Mouse (Mus musculus) thymus, adult 2 months (tissue): ENCODE measurements around the gene Gm30191. TPM values are rescaled to one million over a fixed set of nuclear protein-coding genes. Genes with fewer than 3 reads are reported as not detected.
"Not testable (repeated sequence)": the region's sequence is repeated elsewhere in the genome, so short reads cannot be mapped to it uniquely, and the experiment has no call there.

Experiments
- DNase-seq: peaks from one replicate; pipeline ENCODE4 v3.0.0; 2021
- H3K27ac ChIP-seq: fragments of 200-500 bp; 2 replicates; pipeline ENCODE4 v1.5.1; 2012; ENCODE audit warnings: low read length, control low read depth; ENCODE audit not compliant: control insufficient read depth, insufficient read depth
- H3K27me3 ChIP-seq: fragments of 200-500 bp; 2 replicates; pipeline ENCODE4 v1.6.1; 2012; ENCODE audit warnings: mild to moderate bottlenecking, low read length, moderate library complexity, mixed read lengths; ENCODE audit not compliant: control insufficient read depth, insufficient read depth
- H3K36me3 ChIP-seq: fragments of 200-500 bp; 2 replicates; pipeline ENCODE4 v1.6.1; 2012; ENCODE audit warnings: mild to moderate bottlenecking, low read length, moderate library complexity; ENCODE audit not compliant: control insufficient read depth, insufficient read depth
- H3K4me1 ChIP-seq: fragments of 200-500 bp; replicated peaks from 2 replicates; pipeline ENCODE4 v1.6.1; 2012; ENCODE audit warnings: low read length; ENCODE audit not compliant: control insufficient read depth, insufficient read depth
- H3K4me3 ChIP-seq: fragments of 200-500 bp; 2 replicates; pipeline ENCODE4 v1.5.1; 2012; ENCODE audit warnings: mild to moderate bottlenecking, low read length, control low read depth, moderate library complexity; ENCODE audit not compliant: control insufficient read depth, insufficient read depth
- CTCF ChIP-seq: fragments of 200-500 bp; IDR thresholded peaks from 2 replicates; pipeline ENCODE4 v1.5.1; 2012; ENCODE audit warnings: mild to moderate bottlenecking, control low read depth, low read length, moderate library complexity, borderline replicate concordance; ENCODE audit not compliant: control insufficient read depth, poor library complexity, insufficient read depth; ENCODE audit errors: extremely low read depth
- POLR2A ChIP-seq: fragments of 200-500 bp; IDR thresholded peaks from 2 replicates; pipeline ENCODE4 v1.6.1; 2012; ENCODE audit warnings: mild to moderate bottlenecking, low read length, control low read depth, moderate library complexity; ENCODE audit not compliant: control insufficient read depth, poor library complexity, insufficient read depth; ENCODE audit errors: extremely low read depth
- WGBS: fragments of 180-500 bp; shearing (Covaris S2); methylation state at CpG from one replicate; pipeline ENCODE4 v1.1.7; 2018; 5-methylcytosine and 5-hydroxymethylcytosine counted together
- polyA plus RNA-seq: library from polyadenylated mRNA; depleted of rRNA; stranded (reverse); fragments of >200 nt; gene quantifications from 2 replicates; pipeline ENCODE4 v1.2.3, GENCODE M21; 2012

The Gm30191 gene
- polyA plus RNA-seq, 1 experiment: not detected

GRCm38 (mm10) chr4:134257198-134258009 is 10.7 kb downstream of the Gm30191 start:
- peaks cover 31% of the 10 kb centered on the region for H3K4me1 ChIP-seq
- no peak overlapping the region for H3K4me3 ChIP-seq
- DNase-seq: no peak
- H3K36me3 ChIP-seq: no peaks in the 10 kb centered on the region
- TF ChIP-seq POLR2A (no peak), CTCF (no peak)
- WGBS: 72% methylated on average over 11 of the region's 11 CpGs
- no peaks in the 10 kb centered on the region; the same call in 1 of the 2 replicates for H3K27me3 ChIP-seq
- H3K27ac ChIP-seq: no peak overlapping the region

- peak; percentile 26 for DNase-seq
- Histone ChIP-seq H3K27ac (peak overlapping the region; percentile 12; the same call in 1 of the 2 replicates), H3K36me3 (no peaks in the 10 kb centered on the region), H3K4me3 (no peak overlapping the region), H3K4me1 (peaks cover 31% of the 10 kb centered on the region), H3K27me3 (no peaks in the 10 kb centered on the region)
- WGBS: 22% methylated on average over 11 of the region's 11 CpGs
- TF ChIP-seq POLR2A (no peak), CTCF (no peak)
Measured at GRCm38 (mm10) chr4:134258354-134258753, 11.6 kb downstream of the Gm30191 start.

GRCm38 (mm10) chr4:134263191-134263590 is 16.5 kb downstream of the Gm30191 start:
- WGBS: 46% methylated on average over 6 of the region's 6 CpGs
- H3K27me3 ChIP-seq: no peaks in the 10 kb centered on the region
- H3K36me3 ChIP-seq: no peaks in the 10 kb centered on the region
- peaks cover 3% of the 10 kb centered on the region for H3K4me1 ChIP-seq
- H3K27ac ChIP-seq: no peak overlapping the region
- TF ChIP-seq POLR2A (no peak), CTCF (peak; percentile 68; the same call in 1 of the 2 replicates)
- DNase-seq: peak; percentile 48
- H3K4me3 ChIP-seq: no peak overlapping the region

DNA sequence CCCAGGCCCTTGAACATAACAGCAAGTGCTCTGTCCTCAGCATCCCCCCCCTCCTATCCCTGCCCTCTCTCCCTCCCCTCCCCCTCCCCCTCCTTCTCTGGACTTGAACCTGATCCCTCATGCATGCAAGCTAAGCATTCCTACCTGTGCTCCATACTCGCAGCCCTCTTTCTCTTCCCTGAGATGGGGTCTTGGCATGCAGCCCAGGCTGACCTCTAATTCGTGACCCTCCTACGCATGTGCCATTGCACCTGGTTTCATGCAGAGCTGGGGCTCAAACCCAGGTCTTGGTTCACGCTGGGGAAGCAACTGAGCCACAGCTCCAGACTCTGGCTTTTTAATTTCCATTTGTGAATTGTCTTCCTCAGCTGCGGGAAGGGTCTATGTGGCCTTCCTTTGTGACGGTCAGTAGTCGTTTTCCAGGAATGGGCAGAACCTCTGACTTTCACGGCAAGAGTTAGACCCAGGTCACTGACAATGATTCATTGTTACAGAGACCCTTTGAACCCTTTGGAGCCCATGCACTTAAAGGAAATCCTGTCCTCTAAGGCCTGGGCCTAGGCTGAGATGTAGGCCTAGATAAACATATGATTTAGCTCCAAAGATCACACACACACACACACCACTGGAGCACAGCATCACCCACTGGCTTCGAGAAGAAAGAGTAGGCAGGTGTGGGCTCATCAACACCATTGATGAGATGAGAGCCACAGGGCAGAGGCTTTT is 19.3 kb downstream of the Gm30191 start:
- Histone ChIP-seq H3K27ac (no peak overlapping the region), H3K4me1 (no peaks in the 10 kb centered on the region), H3K36me3 (no peaks in the 10 kb centered on the region), H3K27me3 (no peaks in the 10 kb centered on the region), H3K4me3 (no peak overlapping the region)
- TF ChIP-seq POLR2A (no peak), CTCF (no peak)
- no peak for DNase-seq
- 86% methylated on average over 9 of the region's 9 CpGs for WGBS

- TF ChIP-seq POLR2A (no peak), CTCF (no peak)
- no peaks in the 10 kb centered on the region for H3K36me3 ChIP-seq
- H3K27ac ChIP-seq: no peak overlapping the region
- no peak for DNase-seq
- no peak overlapping the region for H3K4me3 ChIP-seq
- H3K4me1 ChIP-seq: peaks cover 5% of the 10 kb centered on the region
- 70% methylated on average over 19 of the region's 19 CpGs for WGBS
- no peaks in the 10 kb centered on the region for H3K27me3 ChIP-seq
Measured at GRCm38 (mm10) chr4:134268102-134268655, 21.4 kb downstream of the Gm30191 start.

DNA sequence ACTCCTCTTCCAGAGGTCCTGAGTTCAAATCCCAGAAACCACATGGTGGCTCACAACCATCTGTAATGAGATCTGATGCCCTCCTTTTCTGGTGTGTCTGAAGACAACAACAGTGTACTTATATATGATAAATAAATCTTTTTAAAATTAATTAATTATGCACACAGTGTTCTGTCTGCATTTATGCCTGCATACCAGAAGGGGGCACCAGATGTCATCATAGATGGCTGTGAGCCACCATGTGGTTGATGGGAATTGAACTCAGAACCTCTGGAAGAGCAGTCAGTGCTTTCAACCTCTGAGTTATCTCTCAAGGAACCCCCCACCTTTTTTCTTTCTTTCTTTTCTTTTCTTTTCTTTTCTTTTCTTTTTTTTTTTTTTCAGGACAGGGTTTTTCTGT is 22.9 kb downstream of the Gm30191 start:
- not testable (repeated sequence) for H3K27ac ChIP-seq, H3K36me3 ChIP-seq, H3K4me3 ChIP-seq, DNase-seq, H3K27me3 ChIP-seq
- H3K4me1 ChIP-seq: peaks cover 10% of the 10 kb centered on the region
